Mouse (Mus musculus): ENCODE results near the gene Snapc2. TPM values are rescaled to one million over a fixed set of nuclear protein-coding genes. Genes with fewer than 3 reads are reported as not detected.

Snapc2 gene
- total RNA-seq, 2 experiments from 2014 or later = 11.0 to 12.0 TPM

GRCm38 (mm10) chr8:4259125-4259804 is 6.4 kb downstream of the Snapc2 start, which contains the start of gene Ctxn1:
Gene Ctxn1 (minus strand): TSS chr8:4259274.
- intact Hi-C loops (cut with DNase I) = loop anchor here (5.0 kb wide), 1 partner anchor 117 kb away; no protein-coding TSS in a partner anchor
- peak; percentile 84 to 91 for DNase-seq

- intact Hi-C loops (cut with DNase I) = loop anchor here (5.0 kb wide), 1 partner anchor 117 kb away; no protein-coding TSS in a partner anchor
These were observed 6.9 kb downstream of the Snapc2 start for GRCm38 (mm10) chr8:4259805-4260170.

GRCm38 (mm10) chr8:4263105-4263791 is 10.4 kb downstream of the Snapc2 start:
- intact Hi-C loops (cut with DNase I) = no loop called here
- no peak for DNase-seq

More at GRCm38 (mm10) chr8:4259805-4260170, 6.9 kb downstream of the Snapc2 start:
- DNase-seq = no peak

- DNase-seq = no peak
- intact Hi-C loops (cut with DNase I) = loop anchor here (5.0 kb wide), 1 partner anchor 107 kb away; no protein-coding TSS in a partner anchor
These were observed 12.5 kb downstream of the Snapc2 start for GRCm38 (mm10) chr8:4265160-4265914.

- intact Hi-C loops (cut with DNase I) = loop anchor here (5.0 kb wide), 1 partner anchor 105 kb away; no protein-coding TSS in a partner anchor
- DNase-seq = no peak
These were observed 14.7 kb downstream of the Snapc2 start for GRCm38 (mm10) chr8:4267627-4268026.

GRCm38 (mm10) chr8:4269609-4270008 is 16.7 kb downstream of the Snapc2 start:
- DNase-seq = no peak
- intact Hi-C loops (cut with DNase I) = loop anchor here (5.0 kb wide), 1 partner anchor 103 kb away; no protein-coding TSS in a partner anchor

GRCm38 (mm10) chr8:4275275-4276110 is 22.6 kb downstream of the Snapc2 start, which contains the start of gene Timm44:
Gene Timm44 (minus strand): TSS chr8:4275913.
- intact Hi-C loops (cut with DNase I) = loop anchor here (5.0 kb wide), 1 partner anchor 47 kb away; no protein-coding TSS in a partner anchor
- peak; percentile 86 to 90 for DNase-seq

GRCm38 (mm10) chr8:4276111-4276465 is 23.2 kb downstream of the Snapc2 start:
- DNase-seq = no peak
- intact Hi-C loops (cut with DNase I) = loop anchor here (5.0 kb wide), 1 partner anchor 46 kb away; no protein-coding TSS in a partner anchor

GRCm38 (mm10) chr8:4292738-4293137 is 39.9 kb downstream of the Snapc2 start:
- intact Hi-C loops (cut with DNase I) = no loop called here
- no peak for DNase-seq

GRCm38 (mm10) chr8:4297822-4298221 is 44.9 kb downstream of the Snapc2 start:
- intact Hi-C loops (cut with DNase I) = no loop called here
- no peak for DNase-seq

- DNase-seq = no peak
- intact Hi-C loops (cut with DNase I) = no loop called here
These were observed 51.3 kb downstream of the Snapc2 start for GRCm38 (mm10) chr8:4304124-4304547.

Other genes with a start within 250 kb of the Snapc2 start
- under 1 TPM; 0.48 to 0.49 TPM for gene Cd209f, start 147.2 kb upstream of the Snapc2 start, total RNA-seq (2021)
- under 1 TPM in 1 of 2 experiments, not detected in 1; 0.33 TPM for gene Cd209g, start 119.0 kb upstream of the Snapc2 start, total RNA-seq (2021)
- gene Evi5l, start 86.5 kb upstream of the Snapc2 start, total RNA-seq (2021) = 10 to 100 TPM; 12.1 to 12.3 TPM
- gene Prr36, start 35.6 kb upstream of the Snapc2 start, total RNA-seq (2021) = not detected
- gene Lrrc8e, start 26.3 kb upstream of the Snapc2 start, total RNA-seq (2021) = under 1 TPM in 1 of 2 experiments, not detected in 1; 0.07 TPM
- gene Map2k7, start 14.3 kb upstream of the Snapc2 start, total RNA-seq (2021) = 10 to 100 TPM; 75.8 to 82.8 TPM
- under 1 TPM in 1 of 2 experiments, not detected in 1; 0.20 TPM for gene Gm49320, start 14.2 kb upstream of the Snapc2 start, total RNA-seq (2021)
- 1 to 10 TPM; 2.5 to 3.0 TPM for gene Tgfbr3l, start 4.9 kb upstream of the Snapc2 start, total RNA-seq (2021)
- under 1 TPM; 0.42 to 0.71 TPM for gene Ctxn1, start 6.2 kb downstream of the Snapc2 start, total RNA-seq (2021)
- gene Timm44, start 22.8 kb downstream of the Snapc2 start, total RNA-seq (2021) = 10 to 100 TPM; 71.3 to 74.9 TPM
- gene Ccl25, start 72.1 kb downstream of the Snapc2 start, total RNA-seq (2021) = 10 to 100 TPM; 16.0 to 16.6 TPM
- 10 to 100 TPM; 39.5 to 39.7 TPM for gene Elavl1, start 72.3 kb downstream of the Snapc2 start, total RNA-seq (2021)
- gene Cers4, start 239.9 kb downstream of the Snapc2 start, total RNA-seq (2021) = 1 to 10 TPM; 3.1 to 5.1 TPM

Data from gastrocnemius, postnatal 36 days (tissue).